Mouse (Mus musculus) MEL (cell line): Measurements from ENCODE around the gene Ski. TPM values are rescaled to one million over a fixed set of nuclear protein-coding genes. Genes with fewer than 3 reads are reported as not detected.

ENCODE experiments used
- DNase-seq: peaks from one replicate; pipeline ENCODE4 v3.0.0; 2011; ENCODE audit warnings: low read depth, low spot score
- H3K27ac ChIP-seq: 2 replicates; pipeline ENCODE4 v1.5.1; 2012; ENCODE audit warnings: low read depth, mild to moderate bottlenecking, control low read depth, low read length, moderate library complexity; ENCODE audit not compliant: control insufficient read depth
- H3K27me3 ChIP-seq, 2 experiments: fragments of 150-350 bp in 1 of 2; sonication (generic) in 1 of 2; 2 replicates each; pipeline ENCODE4 v1.6.1; 2012; ENCODE audit warnings: low read length in 2 of 2, mild to moderate bottlenecking in 2 of 2, improper control_type of control experiment in 1 of 2, moderate library complexity in 1 of 2; ENCODE audit not compliant: insufficient read depth in 2 of 2, control insufficient read depth in 1 of 2
- H3K36me3 ChIP-seq, 2 experiments: 2 replicates each; pipeline ENCODE4 v1.6.1; 2012 to 2014; ENCODE audit warnings: low read length in 2 of 2, improper control_type of control experiment in 1 of 2, inconsistent platforms in 1 of 2, mild to moderate bottlenecking in 1 of 2; ENCODE audit not compliant: insufficient read depth in 2 of 2, control insufficient read depth in 1 of 2
- H3K4me1 ChIP-seq, 2 experiments: fragments of 150-350 bp in 1 of 2; sonication (generic) in 1 of 2; 2 replicates each; pipeline ENCODE4 v1.6.1; 2012; ENCODE audit warnings: low read length in 2 of 2, improper control_type of control experiment in 1 of 2, mild to moderate bottlenecking in 1 of 2; ENCODE audit not compliant: insufficient read depth in 2 of 2, control insufficient read depth in 1 of 2
- H3K4me3 ChIP-seq, 2 experiments: fragments of 150-350 bp in 1 of 2; sonication (generic) in 1 of 2; 2 replicates each; pipeline ENCODE4 v1.5.1; 2012; ENCODE audit warnings: low read depth in 2 of 2, low read length in 2 of 2, mild to moderate bottlenecking in 2 of 2, moderate library complexity in 2 of 2, control low read depth in 1 of 2, improper control_type of control experiment in 1 of 2; ENCODE audit not compliant: control insufficient read depth in 1 of 2, insufficient read depth in 1 of 2
- H3K79me2 ChIP-seq: 2 replicates; pipeline ENCODE4 v1.6.1; 2012; ENCODE audit warnings: mild to moderate bottlenecking, low read length, moderate library complexity; ENCODE audit not compliant: control insufficient read depth, poor library complexity, insufficient read depth
- H3K9ac ChIP-seq: 2 replicates; pipeline ENCODE4 v1.6.1; 2012; ENCODE audit warnings: low read depth, mild to moderate bottlenecking, control low read depth, low read length, moderate library complexity; ENCODE audit not compliant: control insufficient read depth, poor library complexity, severe bottlenecking
- H3K9me3 ChIP-seq: fragments of 150-350 bp; sonication (generic); replicated peaks from 2 replicates; pipeline ENCODE4 v1.6.1; 2012; ENCODE audit warnings: mild to moderate bottlenecking, low read length, improper control_type of control experiment, moderate library complexity; ENCODE audit not compliant: insufficient read depth
- BHLHE40 ChIP-seq: IDR thresholded peaks from 2 replicates; pipeline ENCODE4 v1.6.1; 2012; ENCODE audit warnings: low read depth, mild to moderate bottlenecking, inconsistent platforms, low read length, improper control_type of control experiment, borderline replicate concordance
- E2F4 ChIP-seq: IDR thresholded peaks from 2 replicates; pipeline ENCODE4 v1.6.1; 2011; ENCODE audit warnings: low read depth, low read length, improper control_type of control experiment, borderline replicate concordance
- ELF1 ChIP-seq: IDR thresholded peaks from 2 replicates; pipeline ENCODE4 v1.6.1; 2014; ENCODE audit warnings: low read depth, mild to moderate bottlenecking, inconsistent platforms, low read length, improper control_type of control experiment, moderate library complexity
- EP300 ChIP-seq, 2 experiments: IDR thresholded peaks; 2 replicates each; pipeline ENCODE4 v1.6.1; 2011; ENCODE audit warnings: improper control_type of control experiment in 2 of 2, low read length in 2 of 2, low read depth in 1 of 2, mild to moderate bottlenecking in 1 of 2
- GABPA ChIP-seq: IDR thresholded peaks from 2 replicates; pipeline ENCODE4 v1.6.1; 2012; ENCODE audit warnings: low read depth, mild to moderate bottlenecking, inconsistent platforms, low read length, improper control_type of control experiment, moderate library complexity
- GATA1 ChIP-seq: IDR thresholded peaks from 2 replicates; pipeline ENCODE4 v1.6.1; 2011; ENCODE audit warnings: low read depth, low read length, improper control_type of control experiment
- HCFC1 ChIP-seq: IDR thresholded peaks from 2 replicates; pipeline ENCODE4 v1.6.1; 2012; ENCODE audit warnings: low read depth, mild to moderate bottlenecking, inconsistent platforms, low read length, improper control_type of control experiment, moderate library complexity
- MAFK ChIP-seq: IDR thresholded peaks from 2 replicates; pipeline ENCODE4 v1.6.1; 2011; ENCODE audit warnings: low read depth, mild to moderate bottlenecking, low read length, improper control_type of control experiment, borderline replicate concordance
- MAX ChIP-seq: IDR thresholded peaks from 2 replicates; pipeline ENCODE4 v1.6.1; 2011; ENCODE audit warnings: low read length, improper control_type of control experiment
- MAZ ChIP-seq: IDR thresholded peaks from 2 replicates; pipeline ENCODE4 v1.6.1; 2012; ENCODE audit warnings: low read depth, mild to moderate bottlenecking, inconsistent platforms, low read length, improper control_type of control experiment
- MYC ChIP-seq: IDR thresholded peaks from 2 replicates; pipeline ENCODE4 v1.6.1; 2011; ENCODE audit warnings: low read depth, mild to moderate bottlenecking, low read length, improper control_type of control experiment, moderate library complexity
- NRF1 ChIP-seq: IDR thresholded peaks from 2 replicates; pipeline ENCODE4 v1.6.1; 2014; ENCODE audit warnings: low read depth, mild to moderate bottlenecking, inconsistent platforms, low read length, improper control_type of control experiment, moderate library complexity; ENCODE audit not compliant: poor library complexity, insufficient read depth, severe bottlenecking
- POLR2AphosphoS2 ChIP-seq: IDR thresholded peaks from 2 replicates; pipeline ENCODE4 v1.6.1; 2011; ENCODE audit warnings: low read length, improper control_type of control experiment
- POLR2AphosphoS5 ChIP-seq: IDR thresholded peaks from 2 replicates; pipeline ENCODE4 v1.6.1; 2012; ENCODE audit warnings: low read depth, borderline replicate concordance, mild to moderate bottlenecking, inconsistent platforms, low read length, moderate library complexity, mixed read lengths
- RAD21 ChIP-seq: IDR thresholded peaks from 2 replicates; pipeline ENCODE4 v1.6.1; 2011; ENCODE audit warnings: mild to moderate bottlenecking, low read depth, low read length, improper control_type of control experiment
- RCOR1 ChIP-seq: IDR thresholded peaks from 2 replicates; pipeline ENCODE4 v1.6.1; 2012; ENCODE audit warnings: low read depth, mild to moderate bottlenecking, inconsistent platforms, low read length, improper control_type of control experiment
- SMC3 ChIP-seq: IDR thresholded peaks from 2 replicates; pipeline ENCODE4 v1.6.1; 2011; ENCODE audit warnings: low read depth, low read length, improper control_type of control experiment
- TAL1 ChIP-seq: IDR thresholded peaks from 2 replicates; pipeline ENCODE4 v1.6.1; 2012; ENCODE audit warnings: mild to moderate bottlenecking, inconsistent platforms, low read length, moderate library complexity, mixed read lengths
- TBP ChIP-seq: IDR thresholded peaks from 2 replicates; pipeline ENCODE4 v1.8.0; 2011; ENCODE audit warnings: low read depth, low read length, improper control_type of control experiment
- UBTF ChIP-seq: IDR thresholded peaks from 2 replicates; pipeline ENCODE4 v1.6.1; 2012; ENCODE audit warnings: low read depth, mild to moderate bottlenecking, inconsistent platforms, low read length, improper control_type of control experiment, moderate library complexity, borderline replicate concordance; ENCODE audit not compliant: insufficient read depth
- USF2 ChIP-seq, 2 experiments: IDR thresholded peaks; 2 replicates each; pipeline ENCODE4 v1.6.1; 2011 to 2012; ENCODE audit warnings: improper control_type of control experiment in 2 of 2, low read length in 2 of 2, borderline replicate concordance in 1 of 2, inconsistent platforms in 1 of 2, low read depth in 1 of 2, mild to moderate bottlenecking in 1 of 2; ENCODE audit not compliant: insufficient read depth in 1 of 2
- ZNF384 ChIP-seq: IDR thresholded peaks from 2 replicates; pipeline ENCODE4 v1.6.1; 2012; ENCODE audit warnings: low read depth, mild to moderate bottlenecking, inconsistent platforms, low read length, improper control_type of control experiment
- polyA plus RNA-seq, 2 experiments: library from polyadenylated mRNA; stranded (reverse) in 1 of 2; unstranded in 1 of 2; fragments of >175 nt in 1 of 2; fragments of >200 nt in 1 of 2; gene quantifications; 2 replicates each; pipeline versions ENCODE4 v1.2.1 to v1.2.4; 2012; ENCODE audit warnings: low replicate concordance in 2 of 2, low read depth in 1 of 2; ENCODE audit not compliant: insufficient read length in 2 of 2, insufficient read depth in 1 of 2, missing spikeins in 1 of 2
- total RNA-seq: library from RNA; depleted of rRNA; stranded (reverse); fragments of 300-350 nt; gene quantifications from 2 replicates; pipeline ENCODE4 v1.2.3, GENCODE M21; 2012

The Ski gene
- total and polyA plus RNA-seq, 3 experiments: 6.9 to 16.1 TPM; not detected in 1

- no peak overlapping the region for H3K9ac ChIP-seq
- H3K27me3 ChIP-seq: no peaks in the 10 kb centered on the region
- peaks cover 10 to 17% of the 10 kb centered on the region in 2 experiments for H3K4me1 ChIP-seq
- TF ChIP-seq RCOR1 (0 out of 2 replicates have a peak, but pooled peaks have one; percentile 31), POLR2AphosphoS2 (no peak), EP300 (IDR thresholded peaks at IDR 0.05; ENCODE audit: low read depth in 1 of 2, low read length in 2 of 2) (no peak), GATA1 (0 out of 2 replicates have a peak, but pooled peaks have one; percentile 16)
- no peaks in the 10 kb centered on the region for H3K9me3 ChIP-seq
- H3K4me3 ChIP-seq: no peak overlapping the region
- peak; percentile 28 for DNase-seq
- H3K79me2 ChIP-seq: peaks cover 37% of the 10 kb centered on the region
- H3K27ac ChIP-seq: no peak overlapping the region
- H3K36me3 ChIP-seq: peaks cover 0 to 4% of the 10 kb centered on the region in 2 experiments; a peak in 2 of 4 replicates
Observed at GRCm38 (mm10) chr4:155215773-155216630, 6.4 kb downstream of the Ski start.

- Histone ChIP-seq H3K9ac (no peak overlapping the region), H3K36me3 (no peaks in the 10 kb centered on the region), H3K9me3 (no peaks in the 10 kb centered on the region)
Observed at GRCm38 (mm10) chr4:155215203-155215602, 7.2 kb downstream of the Ski start.

GRCm38 (mm10) chr4:155214793-155215192 is 7.6 kb downstream of the Ski start:
- Histone ChIP-seq H3K27ac (no peak overlapping the region), H3K4me3 (no peak overlapping the region), H3K36me3 (no peaks in the 10 kb centered on the region), H3K9me3 (no peaks in the 10 kb centered on the region), H3K9ac (no peak overlapping the region), H3K79me2 (peaks cover 34% of the 10 kb centered on the region), H3K4me1 (peaks cover under 1 to 7% of the 10 kb centered on the region in 2 experiments; a peak in 2 of 4 replicates), H3K27me3 (no peaks in the 10 kb centered on the region)
- no peak for TF ChIP-seq EP300 (IDR thresholded peaks at IDR 0.05; ENCODE audit: low read depth in 1 of 2, low read length in 2 of 2)
- TF ChIP-seq POLR2AphosphoS5: no peak
- no peak for DNase-seq

More at GRCm38 (mm10) chr4:155215203-155215602, 7.2 kb downstream of the Ski start:
- Histone ChIP-seq H3K79me2 (peaks cover 34% of the 10 kb centered on the region), H3K4me1 (peaks cover 2 to 11% of the 10 kb centered on the region in 2 experiments; a peak in 3 of 4 replicates), H3K27me3 (no peaks in the 10 kb centered on the region), H3K27ac (no peak overlapping the region), H3K4me3 (no peak overlapping the region)
- TF ChIP-seq BHLHE40: no peak
- no peak for TF ChIP-seq TAL1
- no peak for TF ChIP-seq MAZ
- no peak for TF ChIP-seq GABPA
- TF ChIP-seq ZNF384: no peak
- TF ChIP-seq UBTF: no peak
- TF ChIP-seq MAFK: no peak
- TF ChIP-seq SMC3: no peak
- TF ChIP-seq HCFC1: no peak
- no peak for TF ChIP-seq MYC
- TF ChIP-seq MAX: no peak
- no peak for TF ChIP-seq RAD21
- no peak for TF ChIP-seq ELF1
- no peak for TF ChIP-seq POLR2AphosphoS2
- TF ChIP-seq USF2 (IDR thresholded peaks at IDR 0.05; ENCODE audit: borderline replicate concordance in 1 of 2, insufficient read depth in 1 of 2, low read depth in 1 of 2, low read length in 2 of 2): no peak
- TF ChIP-seq TBP: no peak
- no peak for TF ChIP-seq NRF1
- no peak for TF ChIP-seq E2F4
- no peak for DNase-seq
